In the genomic region with DNA sequence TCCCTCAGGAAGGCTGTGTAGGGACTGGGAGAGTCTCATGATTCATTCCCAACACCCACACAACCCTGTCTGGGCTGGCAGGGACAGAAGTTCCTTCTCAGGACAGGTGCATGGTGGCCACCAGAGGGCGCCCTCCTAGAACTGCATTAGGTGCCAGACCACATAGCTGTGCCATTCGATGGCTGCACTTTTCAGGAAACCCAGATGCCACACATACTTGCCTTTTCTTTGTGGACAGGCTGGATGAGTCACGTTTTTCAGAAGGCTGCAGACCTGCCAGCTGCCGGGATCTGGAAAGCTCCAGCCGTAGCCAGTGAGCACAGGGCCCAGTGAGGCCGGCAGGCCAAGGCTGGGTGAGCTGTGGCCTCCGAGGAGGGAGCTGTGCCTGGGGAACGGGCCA, we compare ENCODE assay signal across 8 mouse cellular contexts.
DNase-seq lines count a peak whose midpoint lies in the region; TF ChIP-seq lines count a peak whose summit lies in the region.

No protein-coding gene starts in this region.

- no peak for TF ChIP-seq POLR2A in cortical plate, adult 2 months (IDR thresholded peaks at IDR 0.05; ENCODE audit: extremely low read depth, insufficient read depth, low read length)

- TF ChIP-seq CTCF in cortical plate, adult 2 months (IDR thresholded peaks at IDR 0.05; ENCODE audit: extremely low read depth, insufficient read depth, low read length) = peak; percentile 79

- no peaks in the 10 kb centered on the region for H3K36me3 ChIP-seq in midbrain, embryonic 10.5 days

- H3K27ac ChIP-seq in cortical plate, adult 2 months (ENCODE audit: insufficient read depth, low read length) = no peak overlapping the region
- H3K27ac ChIP-seq in midbrain, embryonic 10.5 days (replicated peaks) = no peak overlapping the region

- DNase-seq in adipocyte (ENCODE audit: low spot score) = peak; percentile 83
- peak; percentile 89 for DNase-seq in gastrocnemius, postnatal 10 days
- DNase-seq in hindlimb bud, embryonic 11.5 days (ENCODE audit: extremely low spot score, low read depth, low spot score) = peak; percentile 49
- peak; percentile 88 to 91 for DNase-seq in left cerebral cortex, adult 18-20 months (ENCODE audit: low spot score in 2 of 2)
- peak; percentile 80 for DNase-seq in midbrain, embryonic 10.5 days (ENCODE audit: low spot score)
- DNase-seq in right cerebral cortex, postnatal 4 days = peak; percentile 85
- peak; percentile 75 to 89 for DNase-seq in urinary bladder, postnatal 4 days (ENCODE audit: low spot score in 2 of 2)

- peaks cover 26% of the 10 kb centered on the region for H3K27me3 ChIP-seq in midbrain, embryonic 10.5 days (ENCODE audit: low read depth, poor library complexity, severe bottlenecking)

- H3K4me1 ChIP-seq in cortical plate, adult 2 months (ENCODE audit: control insufficient read depth, insufficient read depth, low read length) = peaks cover 7% of the 10 kb centered on the region; the same call in 1 of the 2 replicates
- peaks cover 44% of the 10 kb centered on the region for H3K4me1 ChIP-seq in midbrain, embryonic 10.5 days

- H3K9me3 ChIP-seq in midbrain, embryonic 10.5 days (replicated peaks) = no peaks in the 10 kb centered on the region

- H3K4me3 ChIP-seq in cortical plate, adult 2 months (ENCODE audit: insufficient read depth, low read length) = no peak overlapping the region
- no peak overlapping the region for H3K4me3 ChIP-seq in midbrain, embryonic 10.5 days

- WGBS in midbrain, embryonic 10.5 days = 47% methylated on average over 8 of the region's 8 CpGs
